Mouse (Mus musculus): ENCODE results near the gene Sec14l4.

Sec14l4 gene

DNA sequence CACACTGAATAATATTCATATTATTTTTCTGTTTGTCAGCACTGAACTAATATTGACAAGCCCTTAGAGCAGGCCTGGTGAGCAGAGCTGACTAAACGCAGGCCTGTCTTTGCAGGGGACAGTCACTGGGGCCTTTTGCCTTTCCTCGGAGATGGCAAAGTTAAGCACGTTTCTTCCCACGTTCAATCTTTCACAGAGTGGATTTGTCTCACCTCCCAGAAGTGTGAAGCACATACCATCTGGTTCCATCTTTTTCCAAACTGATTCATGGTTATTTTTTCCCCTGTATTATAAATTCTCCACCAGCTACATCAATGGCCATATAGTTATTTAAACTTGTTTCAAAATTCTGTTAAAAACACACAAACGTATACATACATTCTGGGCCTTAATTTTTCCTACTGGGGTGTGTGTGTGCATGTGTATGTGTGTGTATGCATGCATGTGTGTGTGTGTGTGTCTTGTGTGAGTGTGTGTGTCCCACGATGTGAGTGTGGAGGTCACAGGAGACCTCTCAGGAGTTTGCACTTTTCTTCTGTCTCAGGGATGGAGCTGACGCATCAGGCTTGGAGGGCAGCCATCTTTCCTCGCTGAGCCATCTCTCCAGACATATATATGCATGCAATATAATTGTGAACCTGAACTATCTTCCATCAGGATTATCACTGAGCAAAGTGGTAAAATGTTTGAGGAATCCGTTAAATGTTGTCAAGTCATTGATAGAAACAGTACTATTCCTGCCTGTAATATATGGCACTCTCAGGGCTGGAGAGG lies 3.5 kb upstream of the Sec14l4 start:
- in situ Hi-C loops (cut with MboI, MseI) = no loop called here

DNA sequence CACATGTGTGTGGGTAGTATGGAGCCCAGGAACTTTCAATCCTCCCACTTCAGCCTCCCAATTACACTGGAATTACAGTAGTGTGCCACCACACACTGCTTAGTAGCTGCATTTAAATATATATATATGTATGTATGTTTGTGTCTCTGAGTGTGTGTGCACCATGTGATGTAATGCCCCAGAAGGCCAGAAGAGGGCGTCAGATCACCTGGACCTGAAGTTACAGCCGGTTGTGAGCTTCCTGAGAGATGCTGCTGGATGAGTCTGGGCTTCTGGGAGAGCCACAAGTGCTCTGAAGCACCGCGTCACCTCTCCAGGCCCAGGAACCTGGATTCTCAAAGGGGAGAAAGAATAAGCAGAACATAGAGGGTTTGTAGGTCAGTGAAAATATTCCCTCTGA lies 1.9 kb upstream of the Sec14l4 start:
- in situ Hi-C loops (cut with MboI, MseI) = no loop called here

DNA sequence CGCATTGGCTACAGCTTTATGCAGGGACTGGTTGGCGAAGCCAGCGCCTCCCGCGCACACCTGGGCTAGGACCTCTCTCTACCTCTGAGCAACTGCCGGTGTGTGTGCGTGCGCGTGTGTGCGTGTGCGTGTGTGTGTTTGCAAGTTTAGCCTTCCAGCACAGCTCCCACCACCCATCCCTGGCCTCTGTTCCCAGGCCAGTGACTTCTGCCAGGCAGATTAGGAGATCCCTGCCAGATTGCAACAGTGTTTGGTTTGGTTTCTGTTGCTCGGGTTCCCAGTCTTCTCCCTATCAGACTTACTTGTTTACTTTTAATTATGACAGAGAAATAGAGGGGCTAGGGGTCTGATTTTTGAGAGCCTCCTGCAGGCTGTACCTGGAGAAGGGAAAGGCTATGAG lies 699 bp downstream of the Sec14l4 start:
- in situ Hi-C loops (cut with MboI, MseI) = no loop called here

DNA sequence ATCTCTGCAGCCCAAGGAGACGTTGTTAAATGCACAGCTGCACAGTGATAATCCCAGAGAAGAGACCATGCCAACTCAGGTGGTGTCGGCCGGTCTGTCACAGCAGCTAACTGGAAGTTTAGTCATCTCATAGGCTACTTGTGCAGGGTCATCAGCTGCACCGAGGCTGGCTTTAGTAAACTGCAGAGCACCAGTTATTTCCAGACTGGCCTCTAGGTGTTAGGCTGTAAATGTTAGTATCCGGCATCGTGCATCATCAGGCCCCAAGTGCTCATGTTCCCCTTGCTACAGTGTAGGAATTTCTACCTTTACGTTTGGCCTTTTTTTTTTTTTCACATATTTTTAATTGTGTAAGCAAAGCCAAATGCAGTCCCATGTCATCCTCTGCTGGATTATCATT lies 2.2 kb downstream of the Sec14l4 start:
- in situ Hi-C loops (cut with MboI, MseI) = no loop called here

DNA sequence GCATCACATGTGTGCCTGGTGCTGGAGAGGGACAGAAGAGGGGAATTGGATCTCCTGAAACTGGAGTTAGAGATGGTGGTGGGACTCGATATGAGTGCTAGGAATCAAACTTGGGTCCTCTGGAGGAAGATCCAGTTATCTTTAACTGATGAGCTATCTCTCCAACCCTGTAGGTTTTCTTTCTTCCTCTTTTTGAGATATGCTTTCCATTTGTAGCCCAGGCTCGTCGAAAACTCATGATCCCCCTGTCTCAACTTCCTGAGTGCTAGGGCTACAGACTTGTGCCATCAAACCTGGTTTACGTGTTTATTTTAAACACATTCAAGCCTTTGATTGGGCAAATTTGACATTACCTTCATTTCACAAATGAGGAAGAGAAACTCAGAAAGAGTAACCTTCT lies 2.9 kb downstream of the Sec14l4 start:
- in situ Hi-C loops (cut with MboI, MseI) = no loop called here

DNA sequence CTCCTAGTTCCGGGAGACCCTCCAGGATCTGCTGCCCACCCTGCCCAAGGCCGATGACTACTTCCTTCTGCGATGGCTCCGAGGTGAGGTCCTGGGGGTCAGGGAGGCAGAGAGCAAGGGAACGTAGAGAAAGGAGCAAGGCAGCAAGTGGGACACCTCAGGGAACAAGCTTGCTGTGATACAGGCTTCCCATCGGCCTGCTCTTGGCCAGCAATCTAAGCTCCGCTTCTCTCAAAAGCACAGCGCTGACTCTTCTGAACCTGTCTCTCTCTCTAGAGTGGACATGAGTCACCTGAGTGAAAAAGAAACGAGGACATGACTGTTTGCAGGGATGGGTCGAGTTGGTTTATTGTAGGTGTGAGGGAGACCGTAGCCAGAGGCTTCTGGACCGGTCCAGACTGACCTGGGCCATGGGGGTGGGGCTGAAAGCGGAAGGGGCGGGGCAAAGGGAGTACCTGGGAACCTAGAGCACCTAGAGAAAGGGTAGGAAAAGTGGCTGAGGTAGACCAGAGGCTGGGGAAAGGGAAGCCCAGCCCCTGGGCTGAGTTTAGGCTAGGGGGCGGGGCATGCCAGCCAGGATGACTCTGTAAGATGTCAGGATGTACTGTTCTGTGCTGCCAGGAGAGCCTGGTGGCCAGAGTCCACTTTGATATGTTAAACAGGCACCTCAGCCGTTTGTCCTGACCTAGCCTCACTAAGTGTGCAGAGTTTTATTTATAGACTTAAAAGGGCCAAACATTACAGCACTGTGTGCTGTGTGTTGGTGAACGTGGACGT lies 4.0 kb downstream of the Sec14l4 start:
- in situ Hi-C loops (cut with MboI, MseI) = no loop called here

DNA sequence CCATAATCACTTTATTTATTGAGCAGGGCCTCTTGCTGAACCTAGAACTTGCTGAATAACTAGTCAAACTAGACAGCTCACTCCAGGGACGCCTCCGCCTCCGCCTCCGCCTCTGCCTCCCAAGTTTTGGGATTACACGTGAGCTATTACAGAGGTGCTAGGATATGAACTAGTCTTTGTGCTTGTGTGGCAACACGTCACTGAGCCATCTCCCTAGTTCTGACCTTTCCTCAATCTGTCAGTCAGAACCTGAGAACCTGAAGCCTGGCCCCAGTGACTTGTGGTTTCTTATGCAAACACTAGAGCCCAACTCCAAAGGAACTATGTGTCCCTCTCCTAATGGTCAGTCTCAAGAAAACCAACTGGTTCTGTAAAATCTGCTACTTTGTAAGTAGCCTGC lies 4.7 kb downstream of the Sec14l4 start:
- in situ Hi-C loops (cut with MboI, MseI) = no loop called here

DNA sequence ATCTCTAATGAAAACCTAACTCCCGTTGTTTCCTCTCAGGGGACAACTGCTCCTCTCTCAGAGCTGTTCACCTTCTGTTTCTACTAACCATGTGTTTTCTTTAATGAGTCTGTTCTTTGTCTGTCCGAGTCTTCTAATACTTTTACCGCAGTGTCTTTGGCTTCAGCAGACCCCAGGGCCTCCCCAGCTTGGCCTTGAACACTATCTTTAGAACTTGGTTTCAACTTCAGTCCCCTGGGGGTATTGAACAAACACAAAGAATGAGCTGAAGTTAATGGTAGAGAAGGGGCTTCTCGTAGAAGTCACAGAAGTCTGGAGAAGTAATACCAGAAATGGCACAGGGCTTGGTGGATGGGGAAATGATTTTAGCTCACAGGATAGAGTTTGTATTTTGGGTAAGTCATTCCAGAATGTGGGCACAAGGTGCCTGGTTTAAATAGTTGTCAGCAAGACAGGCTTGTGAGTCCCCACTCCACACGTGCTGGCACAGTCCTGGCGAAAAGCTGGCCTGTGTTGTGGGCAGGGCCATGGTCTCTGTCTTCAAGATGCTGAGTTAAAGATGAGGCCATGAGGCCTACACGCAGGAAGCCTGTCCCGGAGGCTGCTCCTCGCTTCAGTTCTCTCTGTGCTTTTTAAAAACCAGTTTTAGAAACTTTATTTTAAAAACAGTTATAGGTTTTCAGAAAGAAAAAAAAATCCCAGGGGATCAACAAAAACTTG lies 5.3 kb downstream of the Sec14l4 start:
- in situ Hi-C loops (cut with MboI, MseI) = no loop called here

DNA sequence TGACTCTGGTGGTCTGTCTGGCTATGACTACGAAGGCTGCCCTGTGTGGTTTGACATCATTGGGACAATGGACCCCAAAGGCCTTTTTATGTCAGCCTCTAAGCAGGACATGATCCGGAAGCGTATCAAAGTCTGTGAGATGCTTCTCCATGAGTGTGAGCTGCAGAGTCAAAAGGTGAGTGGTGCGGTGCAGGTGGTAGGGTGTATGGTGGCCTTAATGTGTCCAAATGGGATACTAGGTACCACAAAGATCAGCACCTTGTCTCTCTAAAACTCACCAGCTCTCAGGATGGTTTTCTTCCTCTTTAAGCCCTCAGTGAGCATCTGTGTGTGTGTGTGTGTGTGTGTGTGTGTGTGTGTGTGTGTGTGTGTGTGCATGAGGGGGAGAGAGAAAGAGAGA lies 8.7 kb downstream of the Sec14l4 start:
- in situ Hi-C loops (cut with MboI, MseI) = loop anchor here (5.0 kb wide), 1 partner anchor 42 kb away; no protein-coding TSS in a partner anchor

DNA sequence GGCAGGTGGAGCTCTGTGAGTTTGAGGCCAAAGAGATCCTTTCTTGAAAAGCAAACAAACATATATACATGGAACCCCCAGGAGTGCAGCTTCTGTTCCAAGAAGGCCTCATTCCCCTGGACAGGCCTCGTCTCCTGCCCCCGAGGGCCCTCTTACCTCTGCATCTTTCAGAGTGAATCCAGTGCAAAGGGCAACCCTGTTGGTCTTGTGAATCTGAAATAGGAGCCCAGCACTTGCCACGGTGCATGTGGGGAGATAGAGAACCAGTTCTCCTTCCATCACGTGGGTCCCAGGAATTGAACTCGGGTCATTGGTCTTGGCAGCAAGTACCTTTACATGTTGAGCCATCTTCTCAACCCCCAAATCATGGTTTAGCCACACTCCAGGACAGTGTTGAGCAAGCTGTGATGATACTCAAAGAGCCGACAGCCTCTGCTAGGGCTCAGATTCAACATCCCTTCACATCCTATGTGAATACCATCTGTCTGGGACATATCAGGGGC lies 9.9 kb downstream of the Sec14l4 start:
- in situ Hi-C loops (cut with MboI, MseI) = loop anchor here (5.0 kb wide), 1 partner anchor 41 kb away; no protein-coding TSS in a partner anchor

DNA sequence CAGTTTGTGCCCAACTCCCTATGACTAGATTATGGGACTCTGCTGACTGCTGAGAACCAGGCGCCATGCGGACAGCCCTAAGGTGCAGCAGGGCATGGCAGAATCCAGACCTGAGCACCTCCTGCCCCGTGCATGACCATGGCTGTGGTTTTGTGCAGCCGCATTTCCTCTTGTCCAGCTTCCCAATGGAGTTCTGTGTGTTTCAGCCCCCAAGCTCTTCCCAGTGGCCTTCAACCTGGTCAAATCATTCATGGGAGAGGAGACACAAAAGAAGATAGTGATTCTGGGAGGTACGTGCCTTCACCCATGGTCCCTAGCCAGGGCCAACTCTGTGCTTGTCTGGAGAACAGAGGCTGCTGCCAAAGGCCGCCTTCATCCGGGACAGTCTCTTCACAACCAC lies 11.8 kb downstream of the Sec14l4 start:
- in situ Hi-C loops (cut with MboI, MseI) = loop anchor here (5.0 kb wide), 1 partner anchor 39 kb away; no protein-coding TSS in a partner anchor

DNA sequence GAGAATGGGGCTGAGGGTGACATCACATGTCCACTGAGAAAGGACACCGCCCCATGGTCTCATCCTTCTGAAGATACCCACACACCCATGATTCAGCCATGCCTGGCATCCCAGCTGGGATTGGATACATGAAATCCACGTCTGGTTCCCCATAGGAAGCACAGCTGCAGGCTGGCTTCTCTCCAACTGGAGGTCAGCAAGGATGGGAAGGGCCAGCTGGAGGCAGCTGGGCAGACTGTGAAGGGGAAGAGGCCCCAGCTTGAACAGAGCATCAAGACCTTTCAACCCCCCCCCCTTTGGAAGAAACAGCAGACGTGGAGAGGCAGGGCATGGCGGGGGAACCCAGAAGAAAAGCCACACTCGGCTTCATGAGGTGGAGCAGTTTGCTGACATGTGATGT lies 15.3 kb downstream of the Sec14l4 start:
- in situ Hi-C loops (cut with MboI, MseI) = no loop called here

DNA sequence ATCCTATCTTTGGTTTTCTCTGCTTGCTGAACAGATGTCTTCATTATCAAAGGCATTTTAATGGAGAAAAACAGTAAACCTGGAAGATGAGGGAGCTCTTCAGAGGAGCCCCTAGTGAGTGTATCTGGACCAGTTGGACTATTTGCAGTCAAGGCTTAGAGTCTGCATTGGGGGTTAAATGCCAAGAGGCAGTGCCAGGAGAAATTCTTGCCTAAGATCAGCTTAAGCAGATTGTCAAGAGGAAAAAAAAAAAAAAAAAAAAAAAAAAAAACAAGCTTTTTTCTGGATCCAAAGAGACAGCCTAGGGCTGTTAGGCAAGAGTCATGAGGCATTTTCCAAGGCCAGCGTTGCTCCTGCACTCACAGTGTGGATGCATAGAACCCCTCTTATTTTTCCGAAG lies 16.5 kb downstream of the Sec14l4 start:
- in situ Hi-C loops (cut with MboI, MseI) = no loop called here

DNA sequence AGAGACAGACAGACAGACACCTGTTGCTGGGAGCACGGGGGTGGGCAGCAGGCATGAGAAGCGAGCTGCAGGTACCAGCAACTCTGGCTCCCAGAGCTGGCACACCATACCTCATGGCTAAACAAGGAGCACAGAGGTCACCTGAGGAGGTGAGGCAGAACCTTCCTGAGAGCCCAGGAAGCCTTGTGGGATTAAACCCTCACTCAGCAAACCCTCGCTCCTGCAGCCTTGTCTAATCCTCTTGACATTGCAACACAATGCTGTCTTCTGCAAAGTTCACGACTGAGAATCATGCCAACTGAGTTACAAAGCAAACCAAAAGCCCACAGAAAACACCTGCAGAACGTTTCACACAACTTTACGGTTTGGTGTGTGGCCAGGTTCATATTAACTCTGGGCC lies 17.2 kb downstream of the Sec14l4 start:
- in situ Hi-C loops (cut with MboI, MseI) = no loop called here

DNA sequence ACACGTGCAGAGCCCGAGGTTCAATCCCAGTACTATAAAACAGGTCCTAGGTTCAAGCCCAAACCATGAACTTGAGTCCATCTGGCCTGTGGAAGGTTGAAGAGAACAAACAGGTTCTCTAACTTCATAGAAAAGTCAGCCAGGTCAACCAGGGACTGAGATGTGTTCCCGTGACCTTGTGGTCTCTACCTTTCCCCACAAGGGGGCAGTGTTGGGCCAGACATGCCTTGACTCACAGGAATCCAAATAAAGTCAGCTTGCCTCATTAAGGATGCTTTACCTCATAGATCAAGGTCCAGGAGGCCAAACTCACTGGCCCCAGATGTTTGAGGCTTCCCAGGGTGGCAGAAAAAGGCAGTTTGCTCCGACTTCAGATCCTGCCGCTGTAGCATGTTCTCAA lies 22.3 kb downstream of the Sec14l4 start:
- in situ Hi-C loops (cut with MboI, MseI) = no loop called here

DNA sequence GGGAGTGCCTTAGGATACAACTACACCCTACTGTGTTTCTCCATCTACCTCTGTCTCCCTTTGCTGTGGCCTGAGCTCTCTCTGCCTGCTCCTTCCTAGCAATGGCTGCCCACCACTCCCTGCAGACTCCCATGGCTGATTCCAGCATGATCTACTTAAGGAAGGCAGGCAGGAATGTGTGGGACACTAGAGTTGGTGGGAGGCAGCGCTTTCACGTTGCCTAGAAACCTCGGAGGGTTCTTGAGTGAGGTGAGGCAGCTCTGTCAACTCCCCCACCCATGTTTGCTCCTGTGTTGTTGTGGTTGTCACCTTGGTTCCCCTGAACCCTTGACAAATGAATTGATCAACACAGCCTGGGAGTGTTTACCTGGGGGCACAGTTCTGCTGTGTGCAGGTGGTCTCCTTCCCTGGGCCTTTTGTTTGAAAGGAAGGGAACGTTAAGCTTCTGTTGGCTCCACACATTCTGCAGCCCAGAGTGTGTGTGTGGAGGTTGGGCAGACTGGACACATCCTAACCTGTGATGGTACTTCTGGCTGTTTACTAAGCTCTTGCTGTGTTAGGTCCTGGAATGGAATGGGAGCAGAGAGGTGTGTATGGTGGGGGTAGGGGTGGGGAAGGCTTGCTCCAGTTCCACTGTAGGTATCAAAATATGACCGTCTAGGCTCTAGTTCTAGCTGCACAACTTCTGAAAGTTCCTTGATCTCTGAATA lies 29.8 kb downstream of the Sec14l4 start:
- in situ Hi-C loops (cut with MboI, MseI) = no loop called here

DNA sequence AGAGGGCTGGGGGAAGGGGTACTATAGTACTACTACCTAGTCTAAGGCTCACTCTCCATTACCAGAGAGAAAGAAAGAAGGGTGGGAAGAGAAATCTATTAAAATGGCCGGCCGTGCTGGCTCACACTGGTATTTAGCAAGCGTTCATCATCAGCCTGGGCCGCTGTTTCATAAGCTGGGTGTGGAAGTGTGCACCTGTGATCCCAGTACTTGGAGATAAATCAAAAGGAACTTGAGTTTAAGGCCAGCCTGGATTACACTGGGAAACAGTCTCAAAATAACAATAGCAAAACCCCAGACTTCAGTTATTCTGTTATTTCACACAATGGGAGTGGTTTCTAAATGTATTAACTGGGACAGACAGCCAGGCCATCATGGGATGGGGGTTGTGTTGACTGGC lies 31.3 kb downstream of the Sec14l4 start:
- in situ Hi-C loops (cut with MboI, MseI) = no loop called here

DNA sequence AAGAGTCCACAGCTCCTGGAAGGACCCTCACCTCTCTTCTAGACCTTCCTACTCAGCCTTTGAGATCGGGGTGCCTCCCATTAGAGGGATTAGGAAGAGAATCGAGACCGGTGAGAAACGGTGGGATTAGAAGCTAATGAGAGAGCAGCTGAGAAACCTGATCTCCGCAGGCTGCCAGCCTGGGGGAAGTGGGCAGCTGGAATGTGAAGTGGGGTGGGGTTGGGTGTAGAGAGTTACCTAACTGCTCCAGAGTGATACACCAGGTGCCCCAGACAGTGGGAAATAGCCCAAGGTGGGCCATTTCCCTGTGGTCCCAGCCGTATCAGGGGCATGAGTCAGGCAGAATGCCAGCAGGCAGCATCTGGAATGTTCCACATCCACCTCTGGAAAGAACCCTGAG lies 31.7 kb downstream of the Sec14l4 start:
- in situ Hi-C loops (cut with MboI, MseI) = no loop called here

DNA sequence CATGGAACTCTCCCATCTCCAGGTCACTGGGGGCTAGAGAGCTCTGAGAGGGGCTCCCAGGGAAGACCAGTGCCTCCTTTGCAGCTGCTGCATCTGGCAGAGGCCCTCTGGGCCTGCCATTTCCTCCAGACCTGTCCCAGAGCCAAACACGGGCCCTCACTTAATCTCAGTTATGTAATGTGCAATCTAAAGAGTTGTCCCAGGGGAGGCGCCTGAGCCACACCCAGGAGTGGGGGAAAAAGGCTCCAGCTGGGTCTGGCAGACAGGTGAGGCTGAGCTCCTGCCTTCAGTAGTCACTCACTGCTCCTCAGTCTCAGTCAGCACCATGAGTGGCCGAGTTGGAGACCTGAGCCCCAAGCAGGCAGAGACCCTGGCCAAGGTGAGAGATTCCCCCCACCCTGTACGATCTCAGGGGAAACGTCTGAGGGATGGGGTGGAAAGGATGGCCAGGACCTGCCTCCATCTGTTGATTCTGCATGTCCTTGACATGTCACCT lies 33.4 kb downstream of the Sec14l4 start, which contains the start of gene Sec14l3:
Gene Sec14l3 (plus strand): TSS at position 215 of the 496 bp plus-strand sequence.
- in situ Hi-C loops (cut with MboI, MseI) = no loop called here

DNA sequence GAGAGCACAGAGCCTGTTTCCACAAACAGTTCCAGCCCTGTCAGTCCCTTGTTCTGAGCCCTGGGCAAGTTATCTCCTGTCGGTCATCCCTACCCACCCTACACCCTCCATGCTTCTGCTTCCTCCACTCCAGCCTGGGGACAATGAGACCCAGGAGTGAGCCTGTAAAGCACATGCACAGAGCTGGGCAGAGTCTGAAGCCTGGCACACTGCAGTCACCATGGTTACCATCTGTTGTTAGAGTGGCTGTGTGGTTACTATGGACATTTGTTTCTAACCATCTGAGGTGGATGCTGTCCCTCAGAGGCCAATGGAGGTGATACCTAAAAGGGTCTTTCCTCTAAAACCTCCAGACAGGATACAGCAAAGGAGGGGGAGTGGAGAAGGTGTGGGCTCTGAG lies 38.4 kb downstream of the Sec14l4 start:
- in situ Hi-C loops (cut with MboI, MseI) = no loop called here

DNA sequence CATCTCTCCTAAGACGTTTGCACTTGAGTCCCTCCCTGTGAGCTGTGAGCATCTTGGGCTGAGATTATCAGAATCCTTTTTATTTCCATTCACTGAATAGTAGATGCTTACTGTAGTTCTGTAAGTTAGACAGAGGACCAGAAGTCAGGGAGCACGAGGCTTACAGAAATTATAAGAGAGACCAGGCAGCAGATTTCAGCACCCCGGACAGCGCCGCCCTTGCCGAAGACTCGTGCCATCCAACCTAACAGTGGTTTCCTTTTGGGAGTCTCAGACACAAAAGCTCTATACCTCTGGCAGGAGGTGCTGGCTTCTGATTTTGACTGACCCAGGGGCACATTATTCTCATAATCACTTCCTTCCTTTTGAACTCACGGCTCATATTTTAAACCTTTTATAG lies 45.4 kb downstream of the Sec14l4 start:
- in situ Hi-C loops (cut with MboI, MseI) = no loop called here

All from T-helper 2 cell (primary cell).